Mouse (Mus musculus) E14TG2a.4 (cell line): ENCODE measurements around the gene Tada3.
"Not testable (repeated sequence)": the region's sequence is repeated elsewhere in the genome, so short reads cannot be mapped to it uniquely, and the experiment has no call there.

Experiments
- H3K27me3 ChIP-seq: 2 replicates; pipeline ENCODE4 v1.6.1; 2014; ENCODE audit warnings: low read length, control low read depth; ENCODE audit not compliant: insufficient read depth
- H3K36me3 ChIP-seq: 2 replicates; pipeline ENCODE4 v1.6.1; 2014; ENCODE audit warnings: low read length, control low read depth; ENCODE audit not compliant: insufficient read depth
- H3K4me1 ChIP-seq: replicated peaks from 2 replicates; pipeline ENCODE4 v1.6.1; 2014; ENCODE audit warnings: low read depth, low read length, control low read depth
- H3K4me3 ChIP-seq: replicated peaks from 2 replicates; pipeline ENCODE4 v1.5.1; 2014; ENCODE audit warnings: mild to moderate bottlenecking, low read length
- H3K9me3 ChIP-seq: 2 replicates; pipeline ENCODE4 v1.6.1; 2014; ENCODE audit warnings: low read length, control low read depth
- CTCF ChIP-seq: conservative IDR thresholded peaks from 2 replicates; pipeline ENCODE4 v1.5.1; 2014; ENCODE audit warnings: low read length
- NANOG ChIP-seq: IDR thresholded peaks from 2 replicates; pipeline ENCODE4 v1.6.1; 2014; ENCODE audit warnings: borderline replicate concordance, low read length, mixed read lengths
- POU5F1 ChIP-seq: IDR thresholded peaks from 2 replicates; pipeline ENCODE4 v1.6.1; 2014; ENCODE audit warnings: low read length, borderline replicate concordance

The Tada3 gene

GRCm38 (mm10) chr6:113344321-113344720 lies 33.4 kb downstream of the Tada3 start:
- H3K4me1 ChIP-seq, result peaks cover 41% of the 10 kb centered on the region
- peak overlapping the region; percentile 79; the same call in 1 of the 2 replicates for H3K4me3 ChIP-seq
- H3K27me3 ChIP-seq, result peaks cover 7% of the 10 kb centered on the region; the same call in 1 of the 2 replicates
- no peaks in the 10 kb centered on the region for H3K9me3 ChIP-seq
- TF ChIP-seq CTCF (no peak), NANOG (no peak), POU5F1 (no peak)
- no peaks in the 10 kb centered on the region for H3K36me3 ChIP-seq

- H3K4me1 ChIP-seq, result peaks cover 45% of the 10 kb centered on the region
- TF ChIP-seq POU5F1, result no peak
- TF ChIP-seq NANOG, result no peak
- no peak for TF ChIP-seq CTCF
- peak within 1 kb of the TSS; percentile 79 for H3K4me3 ChIP-seq
- no peaks in the 10 kb centered on the region for H3K9me3 ChIP-seq
- H3K27me3 ChIP-seq, result peaks cover 7% of the 10 kb centered on the region; the same call in 1 of the 2 replicates
- H3K36me3 ChIP-seq, result no peaks in the 10 kb centered on the region
These were observed 34.2 kb downstream of the Tada3 start, which contains the start of gene Camk1 for GRCm38 (mm10) chr6:113343177-113344092. Gene Camk1 (minus strand): TSS chr6:113343984.

DNA sequence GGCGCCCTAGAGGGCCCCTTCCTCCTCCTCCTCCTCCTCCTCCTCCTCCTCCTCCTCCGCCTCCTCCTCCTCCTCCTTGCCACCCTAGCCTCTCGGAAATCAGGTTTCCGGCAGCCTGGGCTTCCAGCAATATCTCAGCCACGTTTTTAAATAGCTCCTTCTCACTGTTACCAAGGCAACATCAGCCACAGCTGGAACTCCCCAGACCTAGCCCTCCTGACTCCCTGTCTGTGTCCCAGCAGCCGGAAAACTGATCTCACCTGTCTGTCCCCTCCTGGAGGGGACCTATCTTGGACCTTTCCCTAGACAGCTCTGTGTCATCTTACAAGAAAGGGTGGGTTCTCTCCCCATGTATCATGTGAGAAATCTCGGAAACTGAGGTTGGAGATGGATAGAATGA lies 35.4 kb downstream of the Tada3 start:
- H3K4me3 ChIP-seq, result no peak overlapping the region
- peaks cover 45% of the 10 kb centered on the region for H3K4me1 ChIP-seq
- TF ChIP-seq NANOG, result no peak
- TF ChIP-seq CTCF, result no peak
- no peak for TF ChIP-seq POU5F1
- no peaks in the 10 kb centered on the region for H3K9me3 ChIP-seq
- no peaks in the 10 kb centered on the region; the same call in 1 of the 2 replicates for H3K36me3 ChIP-seq
- peaks cover 7% of the 10 kb centered on the region; the same call in 1 of the 2 replicates for H3K27me3 ChIP-seq

GRCm38 (mm10) chr6:113341574-113341973 lies 36.1 kb downstream of the Tada3 start:
- H3K36me3 ChIP-seq, result no peaks in the 10 kb centered on the region; the same call in 1 of the 2 replicates
- H3K4me3 ChIP-seq, result no peak overlapping the region
- H3K27me3 ChIP-seq, result peaks cover 7% of the 10 kb centered on the region; the same call in 1 of the 2 replicates
- no peak for TF ChIP-seq CTCF
- TF ChIP-seq NANOG, result no peak
- no peak for TF ChIP-seq POU5F1
- H3K4me1 ChIP-seq, result peaks cover 40% of the 10 kb centered on the region
- no peaks in the 10 kb centered on the region for H3K9me3 ChIP-seq

- no peaks in the 10 kb centered on the region for H3K9me3 ChIP-seq
- H3K4me1 ChIP-seq, result peaks cover 24% of the 10 kb centered on the region
- H3K36me3 ChIP-seq, result peaks cover 41% of the 10 kb centered on the region
- H3K27me3 ChIP-seq, result no peaks in the 10 kb centered on the region
- TF ChIP-seq POU5F1 (no peak), CTCF (no peak), NANOG (no peak)
- no peak overlapping the region for H3K4me3 ChIP-seq
These were observed 40.6 kb downstream of the Tada3 start for GRCm38 (mm10) chr6:113336852-113337620.

GRCm38 (mm10) chr6:113334216-113334615 lies 43.5 kb downstream of the Tada3 start:
- TF ChIP-seq CTCF (no peak), NANOG (no peak), POU5F1 (no peak)
- Histone ChIP-seq H3K4me1 (peaks cover 14% of the 10 kb centered on the region), H3K36me3 (peaks cover 68% of the 10 kb centered on the region), H3K4me3 (no peak overlapping the region), H3K9me3 (no peaks in the 10 kb centered on the region), H3K27me3 (no peaks in the 10 kb centered on the region)

GRCm38 (mm10) chr6:113333137-113333950 lies 44.3 kb downstream of the Tada3 start:
- no peak overlapping the region for H3K4me3 ChIP-seq
- no peaks in the 10 kb centered on the region for H3K9me3 ChIP-seq
- TF ChIP-seq NANOG, result no peak
- no peak for TF ChIP-seq CTCF
- no peak for TF ChIP-seq POU5F1
- H3K27me3 ChIP-seq, result no peaks in the 10 kb centered on the region
- H3K36me3 ChIP-seq, result peaks cover 76% of the 10 kb centered on the region
- peaks cover 13% of the 10 kb centered on the region for H3K4me1 ChIP-seq

DNA sequence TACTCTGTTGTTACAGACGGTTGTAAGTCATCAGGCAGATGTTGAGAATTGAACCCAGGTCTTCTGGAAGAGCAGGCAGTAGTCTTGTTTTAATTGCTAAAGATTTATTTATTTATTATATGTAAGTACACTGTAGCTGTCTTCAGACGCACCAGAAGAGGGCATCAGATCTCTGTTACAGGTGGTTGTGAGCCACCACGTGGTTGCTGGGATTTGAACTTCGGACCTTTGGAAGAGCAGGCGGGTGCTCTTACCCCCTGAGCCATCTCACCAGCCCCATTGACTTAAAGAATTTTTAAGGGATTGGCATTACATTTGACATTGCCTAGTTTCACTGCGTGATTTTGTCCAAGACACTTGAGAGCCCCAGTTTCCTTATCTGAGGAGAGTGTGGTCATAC lies 44.9 kb downstream of the Tada3 start:
- Histone ChIP-seq H3K4me1 (peaks cover 19% of the 10 kb centered on the region), H3K36me3 (peaks cover 78% of the 10 kb centered on the region)
- not testable (repeated sequence) for H3K27me3 ChIP-seq, H3K4me3 ChIP-seq, H3K9me3 ChIP-seq
